Mouse (Mus musculus) erythroblast, adult 5-6 weeks (primary cell): ENCODE data around the gene Armc7. TPM values are rescaled to one million over a fixed set of nuclear protein-coding genes. Genes with fewer than 3 reads are reported as not detected.

ENCODE experiments used
- ATAC-seq: replicated peaks from 2 replicates; pipeline ENCODE4 v1.8.0; 2016; ENCODE audit warnings: moderate number of reproducible peaks, mild to moderate bottlenecking, moderate TSS enrichment, inconsistent platforms; ENCODE audit not compliant: poor library complexity, low FRiP score, severe bottlenecking
- total RNA-seq, 2 experiments: library from RNA; stranded (forward) in 1 of 2; stranded (reverse) in 1 of 2; fragments of 150-400 nt in 1 of 2; fragments of 200-764, 138-1000 nt in 1 of 2; gene quantifications; 2 replicates each; pipeline versions ENCODE4 v1.2.3 to v1.2.4; 2015 to 2017; ENCODE audit warnings: low replicate concordance in 2 of 2

Gene Armc7
- 2.5 and 3.8 TPM in 2 replicates for total RNA-seq (2015; ENCODE audit: low replicate concordance)
- 1.5 and 5.5 TPM in 2 replicates for total RNA-seq (2017; ENCODE audit: low replicate concordance)

GRCm38 (mm10) chr11:115475025-115475757 is at the start of gene Armc7:
Armc7 (plus strand) TSS chr11:115475667.
- ATAC-seq, result peak; percentile 88

DNA sequence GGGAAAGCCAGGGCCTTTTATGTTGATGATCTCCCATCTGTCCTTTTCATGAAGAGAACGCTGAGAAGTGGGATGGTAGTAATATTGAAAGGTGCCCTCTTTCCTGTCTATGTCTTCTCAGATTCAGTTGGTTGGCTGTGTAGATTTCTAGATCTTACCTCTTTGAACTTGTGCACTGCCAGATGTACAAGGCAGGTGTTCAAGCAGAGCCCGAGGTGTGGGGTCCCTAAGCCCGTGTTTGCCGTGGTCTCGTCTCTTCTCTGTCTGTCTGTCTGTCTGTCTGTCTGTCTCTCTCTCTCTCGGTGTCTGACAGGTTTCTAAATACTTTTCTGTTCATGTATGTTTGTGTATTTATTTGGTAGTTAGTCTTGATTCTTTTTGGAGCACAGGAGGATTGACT is 49.8 kb upstream of the Armc7 start:
- no peak for ATAC-seq

GRCm38 (mm10) chr11:115427482-115428331 is 47.8 kb upstream of the Armc7 start:
- peak; percentile 77 for ATAC-seq

DNA sequence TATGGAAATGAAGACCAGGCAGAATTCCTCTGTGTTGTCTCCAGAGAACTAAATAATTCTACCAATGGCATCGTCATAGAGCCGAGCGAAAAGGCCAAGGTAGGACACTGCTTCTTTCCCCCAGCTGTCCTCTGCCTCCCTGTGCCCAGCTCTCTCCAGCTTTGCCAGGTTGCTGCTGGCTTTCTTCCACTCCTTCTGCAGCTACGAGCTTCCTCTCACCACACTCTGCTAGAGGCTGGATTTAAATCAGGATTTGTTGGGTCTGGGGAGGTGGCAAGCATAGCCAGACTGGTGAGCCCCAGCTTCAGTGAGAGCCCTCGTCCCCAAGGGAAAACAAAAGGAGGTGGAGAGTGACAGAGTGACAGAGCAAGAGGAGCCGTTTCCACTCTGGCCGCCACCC is 46.2 kb upstream of the Armc7 start:
- ATAC-seq, result no peak

DNA sequence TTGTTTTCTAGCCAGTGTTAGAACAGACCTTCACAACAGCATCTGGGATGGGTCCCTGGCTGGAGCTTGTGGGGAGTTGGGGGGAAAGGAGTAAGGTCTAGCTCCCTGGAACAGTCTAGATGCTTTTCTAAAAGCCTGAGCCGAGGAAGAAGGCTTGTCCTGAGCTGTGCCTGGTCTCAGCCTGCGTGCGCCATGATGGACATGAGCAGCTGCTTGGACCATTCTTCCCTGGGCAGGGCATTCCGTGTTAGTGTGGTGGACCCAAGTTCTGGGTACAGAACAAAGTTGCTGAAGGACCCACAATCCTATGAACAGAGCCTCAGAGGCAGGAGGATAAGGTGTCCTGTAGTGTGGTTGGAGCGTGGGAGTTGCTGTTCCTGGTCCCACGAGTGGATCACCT is 44.9 kb upstream of the Armc7 start:
- no peak for ATAC-seq

DNA sequence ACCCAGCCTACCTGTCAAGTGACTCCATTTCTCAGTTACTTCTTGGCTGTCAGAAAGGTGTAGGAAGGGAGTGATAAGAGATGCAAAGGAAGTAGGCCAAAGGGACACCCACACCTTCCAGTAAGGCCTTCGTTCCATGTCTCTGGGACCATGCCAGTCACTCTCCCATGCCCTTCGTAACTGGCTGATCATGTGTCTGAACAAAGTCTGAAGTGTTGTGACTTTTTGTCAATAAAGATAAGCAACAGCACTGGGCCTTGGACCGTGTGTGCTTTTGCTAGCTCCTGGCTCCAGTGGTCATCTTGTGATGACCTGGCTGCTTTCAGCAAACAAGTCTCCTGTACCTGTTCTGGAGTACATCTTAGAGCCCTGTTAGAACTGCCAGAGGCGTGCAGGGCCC is 42.7 kb upstream of the Armc7 start:
- ATAC-seq, result no peak

- no peak for ATAC-seq
Observed at GRCm38 (mm10) chr11:115433342-115433741, 42.1 kb upstream of the Armc7 start.

DNA sequence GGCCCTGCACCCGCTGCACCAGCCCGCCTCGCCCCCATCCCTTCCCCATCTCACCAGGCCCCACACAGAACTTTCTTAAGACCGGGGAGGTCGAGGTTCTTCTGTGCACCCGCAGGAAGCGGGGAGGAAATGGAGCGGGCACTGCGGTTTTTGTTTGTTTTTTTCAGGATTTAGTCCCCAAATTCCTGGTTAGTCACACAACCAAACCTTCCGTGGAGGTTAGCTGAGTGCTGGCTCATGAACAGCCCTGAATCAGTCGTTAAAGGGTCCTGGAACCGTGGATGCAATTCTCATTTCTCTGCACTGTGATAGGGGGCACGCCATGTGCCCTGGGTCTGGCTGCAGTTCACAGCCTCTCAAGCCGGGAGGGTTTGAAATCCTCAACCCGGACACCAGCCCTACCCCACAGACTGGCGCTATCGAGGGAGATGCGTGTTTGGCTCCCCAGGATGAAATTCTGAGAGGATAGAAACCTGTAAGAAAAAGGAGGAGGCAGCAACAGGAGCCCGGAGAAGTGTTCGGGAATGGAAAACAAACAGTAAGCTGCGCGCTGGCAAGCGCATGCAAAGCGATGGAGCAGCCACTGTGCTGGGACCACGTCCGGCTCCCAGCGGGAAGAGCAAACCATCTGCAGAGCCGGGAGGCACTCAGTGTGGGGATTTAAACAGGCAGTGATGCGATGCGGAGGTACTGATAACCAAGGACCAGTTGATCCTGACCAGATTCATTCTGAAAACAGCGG is 39.7 kb upstream of the Armc7 start:
- ATAC-seq, result no peak

DNA sequence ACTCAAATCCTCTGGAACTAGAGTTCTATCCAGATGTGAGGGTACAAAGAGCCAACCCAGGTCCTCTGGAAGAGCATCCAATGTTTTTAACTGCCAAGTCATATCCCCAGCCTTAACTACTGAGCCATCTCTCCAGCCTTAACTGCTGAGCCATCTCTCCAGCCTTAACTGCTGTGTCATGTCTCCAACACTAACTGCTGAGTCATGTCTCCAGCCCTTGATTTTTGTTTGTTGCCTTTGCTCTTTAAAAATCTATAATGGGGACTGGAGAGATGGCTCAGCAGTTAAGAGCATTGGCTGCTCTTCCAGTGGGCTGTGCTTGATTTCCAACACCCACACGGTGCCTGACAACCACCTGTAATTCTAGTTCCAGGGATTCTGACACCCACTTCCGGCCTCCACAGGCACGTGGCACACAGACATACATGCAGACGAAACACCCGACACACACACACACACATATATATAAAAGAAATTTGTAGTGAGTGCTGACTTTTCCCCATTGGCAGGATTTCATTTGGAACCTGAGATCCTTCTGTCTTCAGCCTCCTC is 37.8 kb upstream of the Armc7 start:
- ATAC-seq, result no peak

- no peak for ATAC-seq
Observed at GRCm38 (mm10) chr11:115439326-115439725, 36.1 kb upstream of the Armc7 start.

DNA sequence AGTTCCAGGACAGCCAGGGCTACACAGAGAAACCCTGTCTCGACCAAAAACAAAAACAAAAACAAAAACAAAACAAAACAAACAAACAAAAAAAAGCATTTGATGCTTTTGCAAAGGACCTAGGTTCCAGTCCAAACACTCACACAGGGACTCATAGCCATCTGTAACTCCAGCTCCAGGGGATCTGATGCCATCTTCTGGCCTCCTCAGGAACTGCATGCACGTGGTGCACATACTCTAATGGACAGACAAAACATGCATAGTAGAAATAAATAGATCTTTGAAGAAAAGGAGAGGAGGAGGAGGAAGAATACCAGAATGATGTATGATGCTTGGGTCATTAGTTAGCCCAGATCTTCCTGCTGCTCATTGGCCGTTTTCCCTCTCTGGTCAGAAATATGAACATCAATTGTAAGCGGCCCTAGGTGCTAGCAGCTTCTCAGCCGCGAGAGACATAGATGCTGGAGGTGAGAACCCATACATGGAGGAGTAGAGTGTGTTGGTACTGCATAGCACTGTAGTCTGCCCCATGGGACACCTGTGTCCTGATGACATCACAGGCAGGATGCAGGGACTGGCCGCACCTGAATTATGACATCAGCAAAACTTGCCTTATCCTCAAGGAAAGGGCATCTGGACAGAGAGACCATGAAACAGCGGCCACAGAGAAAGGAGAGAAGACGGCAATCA is 35.4 kb upstream of the Armc7 start, which contains the start of gene Trim80:
Trim80 (plus strand) TSS at position 640 of the 690 bp plus-strand sequence.
- no peak for ATAC-seq

DNA sequence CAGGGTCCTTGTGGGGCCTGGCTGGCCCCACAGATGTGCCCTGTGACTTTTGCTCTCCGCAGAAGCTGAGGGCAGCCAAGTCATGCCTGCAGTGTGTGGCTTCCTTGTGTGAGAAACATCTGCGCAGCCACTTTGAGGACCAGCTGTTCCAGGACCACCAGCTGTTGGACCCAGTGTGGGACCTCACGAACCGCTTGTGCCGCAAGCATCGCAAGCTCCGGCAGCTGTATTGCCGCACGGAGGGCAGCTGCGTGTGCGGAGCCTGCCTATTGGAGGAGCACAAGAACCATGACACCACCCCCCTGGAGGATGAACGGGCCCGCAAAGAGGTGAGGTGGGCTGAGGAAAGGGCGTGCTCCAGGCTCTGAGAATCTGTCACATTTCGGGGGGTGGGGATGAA is 34.0 kb upstream of the Armc7 start:
- ATAC-seq, result no peak

GRCm38 (mm10) chr11:115446906-115447305 is 28.6 kb upstream of the Armc7 start:
- ATAC-seq, result no peak

- no peak for ATAC-seq
Observed at GRCm38 (mm10) chr11:115447321-115447885, 28.1 kb upstream of the Armc7 start.

DNA sequence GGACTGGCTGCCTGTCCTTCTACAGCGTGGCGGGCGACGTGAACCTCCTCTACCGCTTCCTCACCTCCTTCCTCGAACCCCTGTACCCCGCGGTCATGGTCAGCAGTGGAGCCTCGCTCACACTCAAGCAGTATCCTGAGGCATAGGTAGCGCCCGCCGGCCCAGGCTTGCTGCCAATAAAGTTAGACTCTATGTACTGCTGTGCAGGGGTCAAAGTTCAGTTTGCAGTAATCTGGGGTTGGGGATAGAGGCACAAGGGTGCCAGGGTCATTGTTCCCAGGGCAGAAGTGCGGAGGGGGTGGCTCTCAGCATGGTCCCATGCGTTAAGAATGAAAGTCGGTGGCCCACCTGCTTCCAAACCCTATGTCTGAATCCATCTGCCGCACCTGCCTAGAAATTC is 27.4 kb upstream of the Armc7 start:
- no peak for ATAC-seq

- no peak for ATAC-seq
Observed at GRCm38 (mm10) chr11:115448998-115449397, 26.5 kb upstream of the Armc7 start.

GRCm38 (mm10) chr11:115450176-115450575 is 25.3 kb upstream of the Armc7 start:
- ATAC-seq, result no peak

DNA sequence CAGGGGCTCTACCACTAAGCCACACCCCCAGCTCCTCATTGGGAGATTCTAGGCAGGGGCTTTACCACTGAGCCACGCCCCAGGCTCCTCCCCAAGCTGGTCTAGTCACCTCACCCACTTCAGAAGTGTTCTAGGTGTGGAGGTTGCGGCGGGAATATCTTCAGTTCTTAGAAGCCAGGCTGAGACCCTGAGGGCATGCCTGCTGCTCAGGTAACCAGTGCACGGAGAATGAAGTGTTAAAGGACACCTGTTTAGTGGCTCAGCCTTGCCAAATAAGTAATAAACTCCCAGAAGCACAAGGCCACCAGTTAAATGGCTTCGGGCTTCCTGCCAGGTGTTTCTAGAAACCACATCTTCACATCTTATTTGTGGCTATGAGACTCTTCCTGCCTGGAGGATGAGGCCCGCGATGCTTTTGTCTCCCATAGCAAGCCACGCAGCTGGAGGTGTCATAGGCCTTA is 23.7 kb upstream of the Armc7 start:
- no peak for ATAC-seq

DNA sequence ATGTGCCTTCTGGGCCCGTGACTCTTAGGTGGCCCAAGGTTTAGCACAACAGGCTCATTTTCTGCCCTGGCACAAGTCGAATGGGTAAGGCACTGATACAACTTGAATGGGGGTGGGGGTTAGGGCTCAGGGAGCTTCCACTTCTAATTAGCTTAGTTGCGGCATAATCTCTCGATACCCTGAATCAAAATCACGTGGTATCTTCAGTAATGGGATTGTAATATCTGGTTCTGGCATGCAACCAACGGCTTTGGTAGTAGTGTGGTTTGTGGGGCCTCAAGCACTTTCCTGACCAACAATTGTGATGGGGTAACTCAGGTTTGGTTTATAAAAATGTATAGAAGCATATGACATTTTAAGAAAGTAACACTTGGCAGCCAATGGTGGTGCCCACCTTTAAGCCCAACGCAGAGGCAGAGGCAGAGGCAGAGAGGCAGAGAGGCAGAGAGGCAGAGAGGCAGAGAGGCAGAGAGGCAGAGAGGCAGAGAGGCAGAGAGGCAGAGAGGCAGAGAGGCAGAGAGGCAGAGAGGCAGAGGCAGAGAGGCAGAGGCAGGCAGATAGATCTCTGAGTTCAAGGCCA is 23.1 kb upstream of the Armc7 start:
- no peak for ATAC-seq
